Mouse (Mus musculus): ENCODE measurements around the gene Trip10. TPM values are rescaled to one million over a fixed set of nuclear protein-coding genes. Genes with fewer than 3 reads are reported as not detected.
A peak's percentile ranks its signal among the peaks of the same experiment; 100 is the strongest.

Gene Trip10
- total RNA-seq, 1 experiment from 2014 or later = 9.8 TPM

- peak; percentile 22 for ATAC-seq (replicated peaks; ENCODE audit: low read depth, poor library complexity, severe bottlenecking)
Measured at GRCm38 (mm10) chr17:57286718-57287355, 37.6 kb downstream of the Trip10 start.

GRCm38 (mm10) chr17:57289252-57289651 lies 40.0 kb downstream of the Trip10 start:
- no peak for ATAC-seq (replicated peaks; ENCODE audit: low read depth, poor library complexity, severe bottlenecking)

GRCm38 (mm10) chr17:57290001-57290670 lies 40.9 kb downstream of the Trip10 start:
- peak; percentile 83 for ATAC-seq (replicated peaks; ENCODE audit: low read depth, poor library complexity, severe bottlenecking)

GRCm38 (mm10) chr17:57290671-57291055 lies 41.4 kb downstream of the Trip10 start:
- ATAC-seq (replicated peaks; ENCODE audit: low read depth, poor library complexity, severe bottlenecking) = peak; percentile 60

GRCm38 (mm10) chr17:57292302-57292701 lies 43.0 kb downstream of the Trip10 start:
- ATAC-seq (replicated peaks; ENCODE audit: low read depth, poor library complexity, severe bottlenecking) = no peak

GRCm38 (mm10) chr17:57292968-57293367 lies 43.7 kb downstream of the Trip10 start:
- ATAC-seq (replicated peaks; ENCODE audit: low read depth, poor library complexity, severe bottlenecking) = no peak

- no peak for ATAC-seq (replicated peaks; ENCODE audit: low read depth, poor library complexity, severe bottlenecking)
Measured at GRCm38 (mm10) chr17:57295935-57296334, 46.7 kb downstream of the Trip10 start.

GRCm38 (mm10) chr17:57297040-57297439 lies 47.8 kb downstream of the Trip10 start:
- ATAC-seq (replicated peaks; ENCODE audit: low read depth, poor library complexity, severe bottlenecking) = no peak

GRCm38 (mm10) chr17:57305593-57305992 lies 56.3 kb downstream of the Trip10 start:
- ATAC-seq (replicated peaks; ENCODE audit: low read depth, poor library complexity, severe bottlenecking) = peak; percentile 55; the same call in 1 of the 2 replicates

GRCm38 (mm10) chr17:57307074-57307473 lies 57.8 kb downstream of the Trip10 start:
- no peak for ATAC-seq (replicated peaks; ENCODE audit: low read depth, poor library complexity, severe bottlenecking)

- peak; percentile 55; the same call in 1 of the 2 replicates for ATAC-seq (replicated peaks; ENCODE audit: low read depth, poor library complexity, severe bottlenecking)
Measured at GRCm38 (mm10) chr17:57311801-57312200, 62.5 kb downstream of the Trip10 start.

Other genes with a start within 250 kb of the Trip10 start
- not detected in 2 replicates for gene Pspn, start 249.4 kb upstream of the Trip10 start, total RNA-seq (2017)
- gene Gtf2f1, start 238.2 kb upstream of the Trip10 start, total RNA-seq (2017) = 108 and 124 TPM in 2 replicates
- not detected in 2 replicates for gene Gm17949, start 238.0 kb upstream of the Trip10 start, total RNA-seq (2017)
- gene Khsrp, start 217.9 kb upstream of the Trip10 start, total RNA-seq (2017) = 90.7 and 122 TPM in 2 replicates
- gene Slc25a41, start 207.8 kb upstream of the Trip10 start, total RNA-seq (2017) = not detected in 2 replicates
- gene Crb3, start 190.3 kb upstream of the Trip10 start, total RNA-seq (2017) = 1.3 TPM in 1 of 2 replicates, not detected in the other
- gene Slc25a23, start 189.6 kb upstream of the Trip10 start, total RNA-seq (2017) = 6.4 and 11.6 TPM in 2 replicates
- gene Dennd1c, start 170.9 kb upstream of the Trip10 start, total RNA-seq (2017) = 4.4 and 5.0 TPM in 2 replicates
- gene Tubb4a, start 161.7 kb upstream of the Trip10 start, total RNA-seq (2017) = not detected in 2 replicates
- 0.82 and 1.7 TPM in 2 replicates for gene Tnfsf9, start 144.1 kb upstream of the Trip10 start, total RNA-seq (2017)
- not detected in 2 replicates for gene Cd70, start 99.7 kb upstream of the Trip10 start, total RNA-seq (2017)
- gene Tnfsf14, start 55.3 kb upstream of the Trip10 start, total RNA-seq (2017) = 7.2 and 9.0 TPM in 2 replicates
- 8.4 and 19.3 TPM in 2 replicates for gene C3, start 21.3 kb upstream of the Trip10 start, total RNA-seq (2017)
- gene Gpr108, start 1.0 kb upstream of the Trip10 start, total RNA-seq (2017) = 17.0 and 17.7 TPM in 2 replicates
- gene Vav1, start 29.6 kb downstream of the Trip10 start, total RNA-seq (2017) = 182 and 183 TPM in 2 replicates
- gene Adgre1, start 109.2 kb downstream of the Trip10 start, total RNA-seq (2017) = 2.4 and 9.0 TPM in 2 replicates